Mouse (Mus musculus): Measurements from ENCODE around the gene Serpinh1.
A peak's percentile ranks its signal among the peaks of the same experiment; 100 is the strongest.

Serpinh1 gene

GRCm38 (mm10) chr7:99352526-99353400 lies at the start of gene Serpinh1:
Serpinh1 (minus strand) TSS chr7:99353239.
- DNase-seq (ENCODE audit: low read depth) = no peak

- no peak for DNase-seq (ENCODE audit: low read depth)
Measured at GRCm38 (mm10) chr7:99402477-99402876, 49.4 kb upstream of the Serpinh1 start.

GRCm38 (mm10) chr7:99401373-99401772 lies 48.3 kb upstream of the Serpinh1 start:
- DNase-seq (ENCODE audit: low read depth) = no peak

GRCm38 (mm10) chr7:99396994-99397659 lies 44.1 kb upstream of the Serpinh1 start:
- no peak for DNase-seq (ENCODE audit: low read depth)

- DNase-seq (ENCODE audit: low read depth) = no peak
Measured at GRCm38 (mm10) chr7:99395908-99396616, 43.0 kb upstream of the Serpinh1 start.

GRCm38 (mm10) chr7:99395385-99395784 lies 42.3 kb upstream of the Serpinh1 start:
- no peak for DNase-seq (ENCODE audit: low read depth)

GRCm38 (mm10) chr7:99393711-99394325 lies 40.8 kb upstream of the Serpinh1 start:
- DNase-seq (ENCODE audit: low read depth) = no peak

- no peak for DNase-seq (ENCODE audit: low read depth)
Measured at GRCm38 (mm10) chr7:99392696-99393095, 39.7 kb upstream of the Serpinh1 start.

GRCm38 (mm10) chr7:99390559-99390958 lies 37.5 kb upstream of the Serpinh1 start:
- DNase-seq (ENCODE audit: low read depth) = no peak

GRCm38 (mm10) chr7:99387356-99387755 lies 34.3 kb upstream of the Serpinh1 start:
- no peak for DNase-seq (ENCODE audit: low read depth)

GRCm38 (mm10) chr7:99386811-99387210 lies 33.8 kb upstream of the Serpinh1 start:
- DNase-seq (ENCODE audit: low read depth) = no peak

GRCm38 (mm10) chr7:99386030-99386429 lies 33.0 kb upstream of the Serpinh1 start:
- no peak for DNase-seq (ENCODE audit: low read depth)

- no peak for DNase-seq (ENCODE audit: low read depth)
Measured at GRCm38 (mm10) chr7:99384101-99384611, 31.1 kb upstream of the Serpinh1 start.

- no peak for DNase-seq (ENCODE audit: low read depth)
Measured at GRCm38 (mm10) chr7:99383246-99383645, 30.2 kb upstream of the Serpinh1 start.

- no peak for DNase-seq (ENCODE audit: low read depth)
Measured at GRCm38 (mm10) chr7:99382088-99383000, 29.3 kb upstream of the Serpinh1 start.

GRCm38 (mm10) chr7:99381214-99382087 lies 28.4 kb upstream of the Serpinh1 start, which contains the start of gene Gdpd5:
Gdpd5 (plus strand) TSS chr7:99381414.
- DNase-seq (ENCODE audit: low read depth) = peak; percentile 99

- DNase-seq (ENCODE audit: low read depth) = no peak
Measured at GRCm38 (mm10) chr7:99380491-99381213, 27.6 kb upstream of the Serpinh1 start.

GRCm38 (mm10) chr7:99378870-99379269 lies 25.8 kb upstream of the Serpinh1 start:
- DNase-seq (ENCODE audit: low read depth) = no peak

GRCm38 (mm10) chr7:99375455-99375854 lies 22.4 kb upstream of the Serpinh1 start:
- peak; percentile 91 for DNase-seq (ENCODE audit: low read depth)

Measured in naive thymus-derived CD4-positive, alpha-beta T cell, adult 2 months (primary cell).